Comparison of ENCODE assay signal across 9 mouse cellular contexts in the genomic region with DNA sequence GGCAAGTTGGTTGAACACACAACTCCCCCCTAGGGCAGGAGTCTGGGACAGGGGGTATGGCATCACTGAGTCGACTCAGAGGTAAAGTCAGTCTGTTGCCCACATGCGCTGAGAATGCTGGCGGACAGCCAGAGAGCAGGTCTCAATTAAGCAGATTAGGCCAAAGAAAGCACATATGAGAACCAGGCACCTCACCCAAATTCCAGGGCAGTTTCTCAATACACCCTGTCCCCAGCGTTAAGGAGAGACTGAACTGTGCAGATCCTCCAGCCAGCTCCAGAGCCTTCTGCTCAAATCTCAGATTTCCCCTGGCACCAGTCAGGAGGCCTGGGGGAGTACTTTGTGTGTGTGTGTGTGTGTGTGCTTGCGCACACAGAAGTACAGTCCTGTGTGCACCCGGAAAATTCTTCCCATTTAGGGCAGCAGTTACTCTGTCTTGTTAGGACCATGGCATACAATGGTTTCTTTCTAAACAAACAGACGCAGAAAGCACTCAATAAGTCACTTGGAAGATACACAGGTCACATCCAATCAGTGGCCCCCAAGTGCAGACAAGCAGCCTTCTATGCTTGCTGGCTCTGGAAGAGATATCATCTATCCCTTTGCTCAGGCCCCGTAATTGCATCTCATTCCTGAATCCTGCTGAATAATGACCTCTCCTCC.
DNase-seq lines count a peak whose midpoint lies in the region; ATAC-seq and TF ChIP-seq lines count a peak whose summit lies in the region.
"Had no signal": no experiment of that assay in that cellular context is flagged by ENCODE, and none has a peak within 500 bp of the region (broad histone marks: within the 10 kb centered on the region; RNA-seq: fewer than 3 reads in every experiment).

No protein-coding gene starts in this region.

- H3K9me3 ChIP-seq in kidney, postnatal 0 days (replicated peaks; ENCODE audit: low read length), result no peaks in the 10 kb centered on the region
- no peaks in the 10 kb centered on the region for H3K9me3 ChIP-seq in embryonic facial prominence, embryonic 11.5 days (replicated peaks; ENCODE audit: control insufficient read depth, low read length)
- 0 out of 2 replicates have a peak, but pooled peaks cover 2% of the 10 kb centered on the region for H3K9me3 ChIP-seq in heart, embryonic 16.5 days (replicated peaks; ENCODE audit: control insufficient read depth, low read length)
- peaks cover 3% of the 10 kb centered on the region; the same call in 1 of the 2 replicates for H3K9me3 ChIP-seq in neural tube, embryonic 13.5 days
- H3K9me3 ChIP-seq: liver, embryonic 13.5 days had no signal

- peak; percentile 76 for DNase-seq in kidney, postnatal 0 days (ENCODE audit: low spot score)
- DNase-seq in kidney, adult 11 months, result no peak
- peak; percentile 82 for DNase-seq in embryonic facial prominence, embryonic 11.5 days (ENCODE audit: low spot score)
- no peak for DNase-seq in layer of hippocampus, postnatal 14 days (ENCODE audit: low spot score in 2 of 2)
- DNase-seq in lung, adult 2 months, result no peak
- DNase-seq in cerebellum, adult 18-20 months, result no peak
- DNase-seq: liver, embryonic 13.5 days had no signal

- TF ChIP-seq CTCF in kidney, postnatal 0 days (IDR thresholded peaks at IDR 0.05; ENCODE audit: low read depth), result no peak
- no peak for TF ChIP-seq CTCF in lung, adult 2 months (IDR thresholded peaks at IDR 0.05; ENCODE audit: insufficient read depth, low read length)

- peak overlapping the region; percentile 47; the same call in 1 of the 2 replicates for H3K27ac ChIP-seq in kidney, postnatal 0 days
- peak overlapping the region; percentile 91 for H3K27ac ChIP-seq in embryonic facial prominence, embryonic 11.5 days (replicated peaks; ENCODE audit: low read depth, low read length)
- no peak overlapping the region for H3K27ac ChIP-seq in heart, embryonic 16.5 days (ENCODE audit: low read length)
- peak overlapping the region; percentile 52 for H3K27ac ChIP-seq in neural tube, embryonic 13.5 days (replicated peaks)
- H3K27ac ChIP-seq: liver, embryonic 13.5 days had no signal

- WGBS in kidney, postnatal 0 days, result 33% methylated on average over 8 of the region's 8 CpGs
- 23% methylated on average over 8 of the region's 8 CpGs for whole genome bisulfite sequencing in embryonic facial prominence, embryonic 11.5 days
- WGBS in heart, embryonic 16.5 days, result 44% methylated on average over 8 of the region's 8 CpGs
- 46% methylated on average over 8 of the region's 8 CpGs for WGBS in neural tube, embryonic 13.5 days
- 57% methylated on average over 8 of the region's 8 CpGs for WGBS in lung, adult 2 months

- H3K36me3 ChIP-seq in kidney, postnatal 0 days (ENCODE audit: insufficient read depth, low read length), result no peaks in the 10 kb centered on the region
- H3K36me3 ChIP-seq in embryonic facial prominence, embryonic 11.5 days (replicated peaks; ENCODE audit: control insufficient read depth, insufficient read depth, low read depth, low read length), result no peaks in the 10 kb centered on the region
- no peaks in the 10 kb centered on the region for H3K36me3 ChIP-seq in heart, embryonic 16.5 days (ENCODE audit: control insufficient read depth, insufficient read depth)
- no peaks in the 10 kb centered on the region for H3K36me3 ChIP-seq in neural tube, embryonic 13.5 days
- H3K36me3 ChIP-seq: liver, embryonic 13.5 days had no signal

- H3K4me3 ChIP-seq in kidney, postnatal 0 days (replicated peaks; ENCODE audit: low read depth, low read length), result no peak overlapping the region
- H3K4me3 ChIP-seq in embryonic facial prominence, embryonic 11.5 days (ENCODE audit: low read depth, low read length), result no peak overlapping the region
- H3K4me3 ChIP-seq in heart, embryonic 16.5 days (ENCODE audit: low read length), result no peak overlapping the region
- no peak overlapping the region for H3K4me3 ChIP-seq in neural tube, embryonic 13.5 days
- H3K4me3 ChIP-seq in lung, adult 2 months (replicated peaks; ENCODE audit: extremely low read depth, low read depth, low read length), result no peak overlapping the region
- H3K4me3 ChIP-seq: liver, embryonic 13.5 days had no signal

- no peak overlapping the region for H3K9ac ChIP-seq in kidney, postnatal 0 days (ENCODE audit: low read depth, low read length)
- no peak overlapping the region; the same call in none of the 2 replicates for H3K9ac ChIP-seq in embryonic facial prominence, embryonic 11.5 days (replicated peaks; ENCODE audit: low read length)
- H3K9ac ChIP-seq in heart, embryonic 16.5 days (ENCODE audit: low read length), result no peak overlapping the region
- no peak overlapping the region for H3K9ac ChIP-seq in neural tube, embryonic 13.5 days
- H3K9ac ChIP-seq: liver, embryonic 13.5 days had no signal

- H3K4me2 ChIP-seq in kidney, postnatal 0 days (ENCODE audit: low read length), result no peak overlapping the region
- H3K4me2 ChIP-seq in embryonic facial prominence, embryonic 11.5 days (ENCODE audit: low read depth, low read length), result peak overlapping the region; percentile 19; the same call in 1 of the 2 replicates
- no peak overlapping the region for H3K4me2 ChIP-seq in heart, embryonic 16.5 days (ENCODE audit: low read depth, low read length)
- H3K4me2 ChIP-seq in neural tube, embryonic 13.5 days, result no peak overlapping the region
- H3K4me2 ChIP-seq: liver, embryonic 13.5 days had no signal

- H3K27me3 ChIP-seq in kidney, postnatal 0 days (ENCODE audit: insufficient read depth, low read length), result no peaks in the 10 kb centered on the region
- no peaks in the 10 kb centered on the region for H3K27me3 ChIP-seq in embryonic facial prominence, embryonic 11.5 days (ENCODE audit: control insufficient read depth, insufficient read depth, low read length)
- no peaks in the 10 kb centered on the region for H3K27me3 ChIP-seq in heart, embryonic 16.5 days (ENCODE audit: control insufficient read depth, insufficient read depth, low read length)
- no peaks in the 10 kb centered on the region for H3K27me3 ChIP-seq in neural tube, embryonic 13.5 days
- H3K27me3 ChIP-seq: liver, embryonic 13.5 days had no signal

- ATAC-seq in kidney, postnatal 0 days (replicated peaks; ENCODE audit: low FRiP score, low read depth), result no peak; the same call in 1 of the 2 replicates
- peak; percentile 87 for ATAC-seq in embryonic facial prominence, embryonic 11.5 days (replicated peaks; ENCODE audit: insufficient number of reproducible peaks, low FRiP score, low TSS enrichment, low read depth)
- ATAC-seq in heart, embryonic 16.5 days (replicated peaks; ENCODE audit: extremely low read depth, insufficient read depth, low FRiP score), result peak; percentile 32; the same call in 1 of the 2 replicates
- ATAC-seq in neural tube, embryonic 13.5 days (ENCODE audit: low read depth), result no peak

- TF ChIP-seq POLR2A in lung, adult 2 months (IDR thresholded peaks at IDR 0.05; ENCODE audit: borderline replicate concordance, extremely low read depth, low read depth, low read length), result no peak

- no peaks in the 10 kb centered on the region for H3K4me1 ChIP-seq in kidney, postnatal 0 days (replicated peaks; ENCODE audit: insufficient read depth, low read length)
- H3K4me1 ChIP-seq in embryonic facial prominence, embryonic 11.5 days (ENCODE audit: control insufficient read depth, insufficient read depth, low read length), result peaks cover 2% of the 10 kb centered on the region; the same call in 1 of the 2 replicates
- no peaks in the 10 kb centered on the region for H3K4me1 ChIP-seq in heart, embryonic 16.5 days (ENCODE audit: control insufficient read depth, insufficient read depth, low read length)
- H3K4me1 ChIP-seq in neural tube, embryonic 13.5 days (replicated peaks), result peaks cover 22% of the 10 kb centered on the region
- H3K4me1 ChIP-seq in lung, adult 2 months (ENCODE audit: control insufficient read depth, insufficient read depth, low read length), result no peaks in the 10 kb centered on the region
- H3K4me1 ChIP-seq: liver, embryonic 13.5 days had no signal

Comparison
In these comparisons a context has a peak if more than half of its experiments do, and no peak if none do; other contexts are left out.
1. DNase-seq: peak in kidney, postnatal 0 days (single experiment) and embryonic facial prominence, embryonic 11.5 days (single experiment); none in kidney, adult 11 months (single experiment), layer of hippocampus, postnatal 14 days (0 of 2), lung, adult 2 months (single experiment) and cerebellum, adult 18-20 months (0 of 2).
2. ATAC-seq: peak in embryonic facial prominence, embryonic 11.5 days (single experiment) and heart, embryonic 16.5 days (single experiment); none in kidney, postnatal 0 days (single experiment) and neural tube, embryonic 13.5 days (single experiment).